Mouse (Mus musculus) mesoderm, embryonic 11.5 days (tissue): ENCODE data around the gene Dgki.

ENCODE experiments used
- DNase-seq: peaks from one replicate; pipeline ENCODE4 v3.0.0-alpha.2; 2012; ENCODE audit warnings: low read depth, low spot score

Dgki gene

DNA sequence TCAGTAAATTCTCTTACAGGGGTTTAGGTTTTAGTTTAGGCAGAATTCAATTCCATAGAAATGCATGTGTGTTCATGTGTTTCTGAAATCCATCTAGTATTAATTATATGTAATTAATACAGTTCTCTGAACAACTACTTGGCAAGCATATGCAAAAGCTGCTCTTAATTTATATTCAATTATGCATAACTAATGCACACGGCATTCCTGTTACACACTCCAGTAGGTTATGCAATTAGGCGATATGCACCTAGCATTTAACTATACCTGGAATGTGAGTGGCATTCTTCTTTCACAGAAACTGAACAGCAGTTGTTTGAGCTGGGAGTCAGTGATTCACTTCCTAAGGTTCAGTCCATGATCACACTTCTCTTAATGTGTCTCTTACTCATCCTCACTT, 370.2 kb downstream of the Dgki start:
- DNase-seq: no peak

- no peak for DNase-seq
These were observed 373.5 kb downstream of the Dgki start for GRCm38 (mm10) chr6:36926455-36926854.

DNA sequence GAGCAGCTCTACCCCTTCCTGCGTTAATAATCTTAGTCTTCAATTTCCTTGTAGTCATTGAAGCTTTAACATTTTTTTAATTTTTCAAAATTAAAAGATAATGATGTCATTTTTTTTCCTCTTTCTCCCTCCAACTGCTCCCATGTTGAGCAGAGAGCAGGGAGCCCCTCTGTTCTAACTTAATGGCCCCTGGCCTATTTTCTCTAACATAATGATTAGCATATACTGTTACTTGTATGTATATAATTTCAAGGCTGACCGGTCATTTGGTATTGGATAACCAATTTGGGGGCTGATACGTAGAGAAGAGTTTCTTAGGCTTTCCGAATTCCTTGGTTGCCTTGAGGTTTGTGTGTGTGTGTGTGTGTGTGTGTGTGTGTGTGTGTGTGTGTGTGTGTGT, 378.0 kb downstream of the Dgki start:
- no peak for DNase-seq

DNA sequence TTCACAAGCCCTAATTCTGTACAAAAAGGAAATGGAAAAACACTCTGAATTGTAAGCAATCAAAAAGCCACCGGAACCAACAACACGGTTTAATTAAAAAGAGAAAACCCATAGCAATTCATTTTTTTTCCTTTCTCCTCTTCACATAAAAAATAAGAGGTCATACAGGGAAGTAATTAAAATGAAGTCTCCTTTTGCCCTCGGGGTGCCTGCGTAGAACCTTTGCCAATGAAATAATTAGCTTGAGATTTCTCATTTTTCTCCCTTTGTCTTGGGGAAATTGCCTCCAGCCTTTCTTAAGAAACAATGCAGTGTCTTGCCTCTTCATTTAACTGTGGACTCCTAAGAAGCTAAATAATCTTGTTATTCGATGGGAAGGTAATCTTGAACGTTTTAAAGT, 388.4 kb downstream of the Dgki start:
- no peak for DNase-seq

GRCm38 (mm10) chr6:36907191-36907590, 392.8 kb downstream of the Dgki start:
- no peak for DNase-seq

DNA sequence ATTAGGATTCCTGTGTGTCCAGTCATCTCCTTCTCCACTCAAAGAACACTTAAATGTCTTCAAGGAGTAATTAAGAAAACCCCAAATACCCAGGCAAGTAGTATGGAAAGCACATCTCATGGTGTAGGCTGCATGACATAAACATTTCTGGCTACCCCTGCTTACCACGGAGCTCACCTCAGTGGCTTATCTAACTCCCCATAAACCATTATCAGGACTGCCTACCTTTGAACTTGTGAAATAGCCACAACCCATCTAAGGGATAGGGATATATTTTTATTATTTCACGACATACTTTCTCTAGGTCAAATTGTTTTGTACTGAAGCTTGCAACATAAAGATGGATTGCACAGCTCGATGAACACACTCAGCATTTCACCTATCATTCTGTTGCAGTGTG, 394.0 kb downstream of the Dgki start:
- no peak for DNase-seq

DNA sequence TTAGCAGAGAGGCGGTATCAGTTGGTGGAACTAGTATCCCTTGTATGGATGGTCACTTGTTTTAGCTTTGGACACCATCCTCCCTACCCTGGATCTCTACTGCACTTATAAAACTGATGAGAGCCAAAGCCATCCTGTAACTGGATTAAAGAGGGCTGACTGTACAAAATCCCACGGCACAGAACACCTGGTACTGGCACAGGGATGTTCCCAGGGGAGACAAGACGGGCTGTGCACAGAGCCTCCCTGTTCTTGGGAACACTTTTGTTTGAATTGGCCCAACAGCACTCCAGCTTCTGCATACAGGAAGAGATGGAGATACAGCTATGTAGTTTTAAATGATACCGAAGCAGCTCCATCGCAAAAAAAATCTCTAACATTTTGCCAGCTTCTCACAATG, 395.1 kb downstream of the Dgki start:
- DNase-seq: no peak

GRCm38 (mm10) chr6:36903821-36904220, 396.2 kb downstream of the Dgki start:
- peak; percentile 52 for DNase-seq

DNA sequence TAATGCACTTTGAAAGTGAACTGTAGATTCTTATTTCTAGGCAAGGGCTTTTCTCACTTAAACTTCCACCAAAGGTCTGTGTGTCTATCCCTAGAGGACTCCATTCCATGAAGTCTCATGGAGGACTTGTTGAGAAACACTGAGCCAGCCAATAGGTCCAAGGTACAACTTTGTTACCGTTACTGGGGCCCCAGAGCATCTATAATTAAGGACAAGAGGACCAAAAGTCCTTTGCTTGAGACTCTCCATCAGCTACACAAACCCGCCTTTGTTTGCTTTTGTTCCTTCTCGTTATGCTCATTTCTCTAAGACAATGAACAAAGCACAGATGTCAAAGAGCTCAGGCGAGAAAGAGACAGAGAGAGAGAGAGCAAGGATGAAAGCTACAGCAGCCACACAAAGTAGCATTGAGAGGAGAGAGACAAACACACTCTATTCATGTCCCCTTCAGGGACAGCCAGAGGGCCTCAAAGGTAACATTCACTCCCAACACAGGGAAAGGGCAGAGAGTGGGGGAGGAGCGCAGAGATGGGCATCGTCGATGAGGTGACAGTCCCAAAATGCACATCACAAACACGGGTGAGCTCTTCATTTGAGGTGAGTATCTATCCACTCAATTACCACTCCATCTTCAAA, 396.7 kb downstream of the Dgki start:
- peak; percentile 25 for DNase-seq

DNA sequence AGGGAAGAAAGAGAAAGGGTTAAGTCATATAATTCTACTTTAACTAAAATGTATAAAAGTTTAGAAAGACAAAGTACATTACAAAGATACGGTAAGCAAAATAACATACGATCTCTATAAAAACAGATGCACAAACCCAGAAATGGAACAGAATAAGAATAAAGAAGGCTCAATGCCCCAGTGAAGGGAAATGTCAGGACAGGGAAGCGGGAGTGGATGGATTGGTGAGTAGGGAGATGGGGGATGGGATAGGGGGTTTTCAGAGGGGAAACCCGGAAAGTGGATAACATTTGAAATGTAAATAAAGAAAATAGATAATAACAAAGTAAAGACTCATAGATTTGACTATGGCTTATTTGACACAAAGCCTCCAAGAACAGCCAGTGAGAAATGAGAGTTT, 400.1 kb downstream of the Dgki start:
- DNase-seq: no peak

GRCm38 (mm10) chr6:36898412-36898811, 401.6 kb downstream of the Dgki start:
- DNase-seq: no peak

GRCm38 (mm10) chr6:36897616-36898149, 402.3 kb downstream of the Dgki start:
- DNase-seq: no peak

DNA sequence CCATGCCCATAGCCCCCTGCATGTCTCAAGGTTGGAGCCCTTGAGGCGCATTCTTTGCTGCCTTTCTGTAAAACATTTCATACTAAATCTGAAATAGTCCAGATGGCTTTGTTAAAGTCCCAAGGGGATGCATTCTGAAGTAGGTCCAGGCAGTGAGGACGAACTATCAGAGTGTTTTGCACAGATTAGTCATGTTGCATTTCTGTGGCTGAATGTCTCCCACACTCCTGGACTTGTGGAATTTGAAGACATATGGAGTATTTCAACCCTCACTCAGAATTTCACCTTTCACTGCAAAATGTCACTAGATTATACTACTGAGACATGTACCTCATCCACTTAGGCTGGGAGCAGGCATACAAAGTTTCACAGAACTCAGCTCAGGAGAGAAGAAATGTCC, 403.3 kb downstream of the Dgki start:
- DNase-seq: peak; percentile 63

DNA sequence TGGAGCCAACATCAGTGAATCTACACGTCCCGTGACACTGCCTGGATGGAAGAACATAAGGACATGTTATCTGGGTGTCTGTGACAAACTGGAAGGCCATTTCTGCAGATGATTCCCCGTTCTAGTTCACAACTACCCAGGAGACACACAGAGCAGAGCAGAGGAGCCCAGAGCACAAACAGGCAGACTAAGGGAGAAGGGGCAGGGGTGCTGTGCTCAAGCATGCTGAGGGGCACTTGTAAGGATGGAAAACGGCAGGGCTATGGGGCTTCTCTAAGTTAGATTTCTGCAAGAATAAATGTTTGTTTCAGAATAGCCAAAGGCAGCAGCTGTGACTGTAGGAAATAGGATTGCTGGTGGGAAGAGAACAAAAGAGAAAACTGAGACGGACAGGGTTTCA, 408.2 kb downstream of the Dgki start:
- DNase-seq: no peak

DNA sequence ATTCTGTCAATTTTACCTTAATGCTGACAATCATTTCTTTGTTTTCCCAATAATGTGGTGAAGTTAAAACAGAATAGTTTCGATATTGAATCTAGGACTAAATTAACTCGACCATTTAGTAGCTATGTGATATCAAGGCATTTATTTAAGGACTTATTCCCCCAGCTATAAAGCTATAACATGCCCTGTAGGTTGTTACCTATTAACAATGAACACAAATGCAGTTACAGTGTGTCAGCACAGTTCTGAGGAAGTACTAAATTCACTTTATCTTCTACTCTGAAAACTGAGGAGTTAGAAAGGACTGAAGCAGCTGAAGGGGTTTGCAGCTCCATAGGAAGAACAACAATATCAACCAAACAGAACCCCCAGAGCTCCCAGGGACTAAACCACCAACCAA, 409.2 kb downstream of the Dgki start:
- no peak for DNase-seq

DNA sequence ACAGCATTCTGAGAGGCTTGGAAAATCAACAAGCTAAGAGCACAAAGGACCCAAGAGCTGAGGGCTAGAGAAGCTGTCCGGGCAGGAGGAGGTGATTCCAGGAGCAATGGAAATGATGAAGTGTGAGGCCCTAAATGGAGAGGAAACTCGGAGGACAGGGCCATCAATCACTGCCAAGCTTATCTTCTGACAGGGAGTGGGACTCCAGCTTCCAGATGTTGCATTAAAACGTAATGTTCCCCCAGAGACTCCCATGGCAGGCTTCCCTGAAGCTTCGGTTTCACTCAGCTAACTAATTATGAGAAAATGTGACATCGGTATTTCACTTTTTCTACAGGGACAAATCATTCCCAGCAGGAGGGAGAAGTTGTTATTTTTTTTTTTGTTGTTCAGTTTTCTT, 409.7 kb downstream of the Dgki start:
- DNase-seq: peak; percentile 93

- no peak for DNase-seq
These were observed 418.7 kb downstream of the Dgki start for GRCm38 (mm10) chr6:36881309-36881708.

DNA sequence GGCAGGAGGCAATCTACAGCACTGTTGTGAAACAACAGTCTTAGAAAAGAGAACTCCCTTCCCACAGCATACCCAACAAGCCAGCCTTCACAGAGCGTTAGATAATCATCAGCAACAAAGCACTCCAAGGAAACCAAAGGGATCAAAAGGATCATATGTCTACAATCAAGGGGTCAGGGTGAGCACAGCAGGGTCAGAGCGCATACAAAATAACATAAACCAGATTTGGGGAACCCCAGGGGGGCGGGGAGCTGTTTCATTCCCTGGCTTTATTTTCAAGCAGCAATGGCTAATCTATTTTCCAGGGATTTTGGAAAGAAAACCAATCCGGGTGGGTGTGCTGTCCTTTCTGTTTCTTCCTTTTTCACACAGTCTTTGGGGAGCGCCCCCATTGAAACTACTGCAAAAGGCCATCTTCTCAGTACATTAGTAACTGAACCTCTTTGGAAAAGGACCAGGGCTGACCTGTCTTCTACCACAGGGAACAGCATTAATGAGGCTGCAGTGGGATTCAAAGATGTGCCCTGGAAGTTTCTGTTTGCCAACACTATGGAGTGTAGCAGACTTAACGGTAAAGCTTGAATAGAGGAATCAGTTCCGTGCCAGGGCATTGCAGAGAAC, 419.2 kb downstream of the Dgki start:
- peak; percentile 67 for DNase-seq

GRCm38 (mm10) chr6:36877399-36877798, 422.6 kb downstream of the Dgki start:
- DNase-seq: peak; percentile 71

DNA sequence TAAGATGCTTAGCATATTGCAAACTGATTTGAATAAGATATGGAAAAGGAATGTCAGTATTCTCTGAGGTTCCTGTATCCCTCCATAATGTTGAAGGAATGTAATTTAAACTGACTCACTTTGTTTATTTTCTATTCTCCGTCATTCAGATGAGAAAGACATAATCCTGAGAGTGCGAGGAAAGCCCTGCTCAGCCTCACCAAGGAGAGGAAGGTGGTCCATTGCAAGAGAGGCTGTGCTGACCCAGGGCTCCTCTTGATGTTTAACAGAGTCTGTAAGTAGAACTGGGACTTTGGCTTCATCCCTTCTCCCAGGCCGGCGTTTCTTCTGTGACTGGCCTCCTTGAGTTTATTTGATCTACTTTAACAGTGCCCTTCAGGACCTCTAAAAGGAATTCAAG, 423.6 kb downstream of the Dgki start:
- DNase-seq: no peak

DNA sequence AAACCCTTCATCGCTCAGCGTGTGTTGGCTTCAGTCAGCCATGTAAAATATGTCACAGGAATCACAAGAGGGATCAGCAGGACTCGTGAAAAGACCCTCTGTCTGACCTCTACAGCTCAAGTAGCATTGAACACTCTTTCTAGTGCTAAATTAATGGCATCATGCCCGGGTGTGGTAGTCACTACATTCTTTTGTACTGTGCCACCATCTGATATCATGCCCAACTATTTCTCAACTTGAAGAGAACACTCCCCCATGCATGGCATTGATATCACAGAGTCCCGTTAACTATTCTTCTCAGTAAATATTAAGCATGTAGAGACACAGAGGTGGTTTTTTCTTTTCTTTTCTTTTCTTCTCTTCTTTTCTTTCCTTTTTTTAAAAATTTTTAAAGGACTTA, 424.1 kb downstream of the Dgki start:
- no peak for DNase-seq

DNA sequence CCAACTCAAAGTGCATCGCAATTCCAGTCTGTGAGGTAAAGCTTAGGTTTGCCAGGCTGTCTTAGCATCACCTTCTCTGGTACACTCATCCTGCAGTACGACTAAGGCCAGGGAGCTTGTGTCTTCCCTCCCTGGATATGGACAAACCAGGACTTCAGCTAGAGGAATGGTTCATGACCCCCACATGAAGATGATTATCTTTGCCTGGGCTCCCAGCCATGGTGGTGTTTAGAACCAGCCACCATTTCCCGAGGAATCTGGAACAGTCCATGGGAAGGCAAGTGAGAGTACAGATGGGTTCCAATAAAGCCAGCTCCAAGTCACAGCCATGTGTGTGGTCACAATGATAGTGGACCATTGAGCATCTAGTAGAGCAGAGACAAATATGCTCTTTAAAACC, 427.1 kb downstream of the Dgki start:
- DNase-seq: no peak

- DNase-seq: no peak
These were observed 431.8 kb downstream of the Dgki start for GRCm38 (mm10) chr6:36868217-36868616.
